Mouse (Mus musculus): ENCODE data around the gene Fam234b.
A peak's percentile ranks its signal among the peaks of the same experiment; 100 is the strongest.

Gene Fam234b

DNA sequence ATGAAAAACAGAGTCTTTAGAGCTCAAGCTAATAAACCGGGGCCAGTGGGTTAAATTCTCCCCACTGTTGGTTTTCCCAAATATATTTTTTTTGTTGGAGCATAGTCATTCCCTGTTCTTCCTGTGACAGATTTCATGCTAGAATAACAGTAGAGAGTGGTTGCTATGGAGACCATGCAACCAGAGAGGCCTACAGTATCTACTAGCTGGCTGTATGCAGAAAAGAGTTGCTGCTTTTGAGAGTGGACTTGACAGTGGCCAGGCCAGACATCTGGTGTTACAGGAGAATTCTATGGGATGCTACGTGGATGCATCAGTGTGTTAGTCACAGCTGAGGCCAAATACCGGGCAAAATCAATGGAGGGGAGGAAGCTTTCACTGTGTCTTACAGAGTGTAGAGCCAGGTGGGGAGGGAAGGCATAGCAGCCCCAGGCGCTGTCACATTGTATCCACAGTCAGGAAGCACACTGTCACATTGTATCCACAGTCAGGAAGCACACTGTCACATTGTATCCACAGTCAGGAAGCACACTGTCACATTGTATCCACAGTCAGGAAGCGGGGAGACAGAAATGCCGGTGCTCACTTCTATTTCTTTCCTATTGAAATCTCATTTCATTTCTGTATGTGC, 26.1 kb downstream of the Fam234b start:
- DNase-seq (ENCODE audit: low read depth, low spot score) = peak; percentile 22

DNA sequence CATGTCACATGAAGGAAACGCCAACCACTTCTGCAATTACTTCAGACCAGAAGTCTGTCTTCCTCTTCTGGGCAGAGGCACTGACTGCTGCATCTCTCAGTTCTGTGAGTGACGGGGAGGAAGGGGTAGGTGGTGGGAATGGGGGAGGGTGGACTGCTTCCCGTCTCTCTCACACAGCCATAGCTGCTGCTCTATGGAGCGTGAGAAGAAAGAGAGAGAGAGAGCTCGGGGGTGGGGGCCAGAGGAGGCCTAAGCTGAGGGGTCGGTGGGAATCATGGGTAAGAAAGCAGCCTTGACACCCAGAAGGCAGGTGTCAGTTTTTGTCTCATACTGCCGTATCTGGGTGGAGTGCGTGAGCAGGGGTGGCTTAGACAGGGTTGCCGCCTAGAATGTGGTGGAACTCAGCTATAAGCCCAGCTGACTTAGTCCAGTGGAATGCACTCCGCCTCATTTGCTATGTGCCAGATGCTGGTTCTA, 30.7 kb downstream of the Fam234b start:
- peak; percentile 69 for DNase-seq (ENCODE audit: low read depth, low spot score)

DNA sequence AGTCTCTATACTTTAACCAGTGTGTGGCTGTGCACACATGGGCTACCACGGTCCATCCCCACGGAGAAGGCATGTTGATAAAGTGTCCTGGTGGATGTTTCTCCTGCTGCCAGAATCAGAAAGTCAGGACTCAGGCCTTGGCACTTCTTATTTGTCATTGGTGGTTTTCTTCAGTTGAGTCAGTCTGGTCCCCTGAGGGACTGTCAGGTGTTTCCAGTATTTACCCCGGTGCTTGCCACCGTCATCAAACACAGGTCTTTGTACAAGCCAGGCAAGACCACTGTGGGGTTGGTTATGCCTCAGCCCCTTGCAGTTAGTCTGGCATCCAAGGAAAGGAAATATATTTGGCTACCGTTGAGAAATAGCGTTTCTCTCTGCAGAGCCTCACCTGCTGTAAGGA, 32.8 kb downstream of the Fam234b start:
- no peak for DNase-seq (ENCODE audit: low read depth, low spot score)

- DNase-seq (ENCODE audit: low read depth, low spot score) = no peak
Observed at GRCm38 (mm10) chr6:135232443-135233182, 34.8 kb downstream of the Fam234b start.

DNA sequence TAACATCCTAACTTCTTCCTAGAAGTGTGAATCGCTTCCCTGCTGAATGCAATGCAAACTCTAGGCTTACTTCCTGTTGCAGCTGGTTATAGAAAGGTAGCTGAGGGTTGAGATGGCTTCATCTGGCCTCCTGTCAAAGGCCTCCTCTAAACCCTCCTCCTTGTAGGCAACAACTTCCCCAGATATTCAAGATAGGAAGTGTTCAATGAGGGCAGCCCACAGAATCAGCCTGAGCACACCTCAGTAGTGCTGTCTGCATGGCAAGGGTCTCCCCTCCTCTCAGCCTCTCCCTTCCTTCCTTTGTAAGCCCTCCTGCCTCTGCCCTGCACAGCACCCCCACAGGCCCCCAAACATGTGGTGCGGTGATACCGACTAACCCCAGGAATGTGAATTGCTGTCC, 38.0 kb downstream of the Fam234b start:
- DNase-seq (ENCODE audit: low read depth, low spot score) = no peak

DNA sequence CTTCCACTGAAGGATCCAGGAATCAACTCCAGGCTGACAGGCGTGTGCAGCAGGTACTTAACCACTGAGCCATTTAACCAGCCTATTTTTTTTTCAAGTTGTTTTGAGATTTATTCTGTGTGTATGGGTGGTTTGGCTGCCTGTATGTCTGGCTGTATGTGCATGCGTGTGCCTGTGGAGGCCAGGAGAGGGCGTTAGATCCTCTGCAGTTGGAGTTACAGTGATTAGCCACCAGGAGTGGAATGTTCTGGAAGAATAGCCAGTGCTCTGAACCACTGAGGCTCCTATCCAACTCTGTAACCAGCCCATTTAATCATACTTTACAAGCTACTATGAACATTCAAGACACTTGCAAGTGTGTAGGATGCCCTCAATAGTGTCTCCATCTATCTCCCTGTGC, 38.8 kb downstream of the Fam234b start:
- DNase-seq (ENCODE audit: low read depth, low spot score) = no peak

- no peak for DNase-seq (ENCODE audit: low read depth, low spot score)
Observed at GRCm38 (mm10) chr6:135237326-135237725, 39.5 kb downstream of the Fam234b start.

DNA sequence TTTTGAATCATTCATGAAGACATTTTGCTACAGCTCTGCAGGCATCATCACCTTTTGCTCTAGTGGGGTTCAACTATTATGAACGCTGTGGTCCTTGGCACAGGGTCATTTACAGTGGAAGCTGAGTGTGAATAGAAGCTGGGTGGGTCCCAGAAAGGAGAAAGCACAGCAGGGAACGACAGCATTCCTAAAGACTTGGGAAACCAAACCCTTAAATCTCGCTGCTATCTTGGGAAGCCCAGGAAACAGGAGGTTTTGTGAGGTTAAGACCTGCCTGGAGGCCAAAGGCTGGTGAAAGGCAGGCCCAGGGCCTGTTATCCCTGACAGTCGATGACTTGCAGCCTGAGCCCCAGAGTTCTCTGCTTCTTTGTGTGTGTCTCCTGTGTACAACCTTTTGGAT, 40.4 kb downstream of the Fam234b start:
- no peak for DNase-seq (ENCODE audit: low read depth, low spot score)

DNA sequence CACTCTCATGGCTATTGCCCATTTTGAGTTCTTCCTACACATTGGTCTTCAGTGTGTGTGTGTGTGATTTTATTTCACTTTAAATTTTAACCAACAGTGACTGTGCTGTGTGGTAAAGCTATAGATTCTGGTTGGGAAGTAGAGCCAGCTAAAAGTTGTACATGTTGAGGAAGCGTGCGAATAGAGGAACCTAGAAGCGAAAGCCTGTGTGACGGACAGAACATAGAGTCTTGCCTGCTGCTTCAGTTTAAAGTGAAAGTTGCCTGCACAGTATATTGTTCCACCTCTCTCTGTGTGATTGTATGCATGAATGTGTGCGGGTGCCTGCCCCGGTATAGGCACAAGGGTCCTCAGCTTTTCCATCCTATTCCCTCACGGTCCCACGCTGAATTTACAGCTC, 42.6 kb downstream of the Fam234b start:
- DNase-seq (ENCODE audit: low read depth, low spot score) = no peak

DNA sequence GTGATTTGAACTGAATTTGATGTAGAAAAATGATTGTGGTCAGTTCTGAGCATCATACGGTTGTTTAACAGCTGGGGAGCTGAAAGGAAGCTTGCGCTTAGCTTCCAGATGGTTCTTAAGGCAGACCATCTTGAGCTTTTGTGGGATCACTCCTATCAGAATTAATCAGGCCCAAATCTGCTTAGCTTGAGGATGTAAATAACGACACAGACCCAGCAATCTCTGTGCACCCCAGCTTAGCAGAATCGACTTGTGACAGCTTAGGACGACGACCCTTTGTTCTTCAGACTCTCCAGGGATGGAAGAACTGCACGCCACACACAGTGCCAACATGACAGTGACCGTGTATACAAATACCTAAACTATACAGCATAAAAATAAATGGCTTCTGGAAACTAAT, 47.8 kb downstream of the Fam234b start:
- no peak for DNase-seq (ENCODE audit: low read depth, low spot score)

GRCm38 (mm10) chr6:135247861-135248260, 50.1 kb downstream of the Fam234b start:
- DNase-seq (ENCODE audit: low read depth, low spot score) = no peak

- DNase-seq (ENCODE audit: low read depth, low spot score) = peak; percentile 99
Observed at GRCm38 (mm10) chr6:135249846-135250531, 52.2 kb downstream of the Fam234b start.

DNA sequence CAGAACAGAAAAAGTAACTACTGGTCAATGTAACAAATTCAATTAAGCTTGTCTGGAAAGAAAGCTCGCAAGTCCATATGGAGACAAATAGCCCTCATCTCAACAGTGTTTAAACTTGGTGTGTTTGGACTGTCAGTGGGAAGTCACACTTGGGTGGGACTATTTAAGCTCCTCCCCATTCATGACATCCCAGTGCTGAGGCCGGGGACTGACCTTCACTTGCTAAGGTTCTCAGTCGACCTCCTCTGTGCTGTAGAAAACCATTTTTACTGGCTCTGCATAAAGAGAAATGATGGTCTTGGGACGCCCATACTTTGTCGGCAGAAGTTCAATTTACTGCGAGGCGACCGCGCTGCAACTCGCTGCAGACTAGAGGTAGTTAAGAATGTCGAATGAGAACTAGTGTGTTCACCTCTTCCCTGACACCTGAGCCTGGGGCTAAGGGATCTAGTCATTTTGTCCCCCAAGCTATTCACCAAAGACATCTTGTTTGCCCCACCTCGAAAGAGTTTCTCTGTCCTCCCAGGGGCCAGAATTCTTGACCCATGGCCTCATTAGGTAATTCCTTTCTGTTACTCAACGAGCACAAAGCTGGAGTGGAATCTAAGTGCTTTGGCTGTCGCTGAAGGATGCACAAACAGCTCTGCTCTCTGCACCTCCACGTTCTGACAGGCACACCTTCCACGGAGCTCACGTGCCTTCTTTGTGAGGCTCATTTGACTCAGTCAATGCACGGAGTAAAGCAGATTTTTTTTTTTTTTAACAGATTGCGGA, 53.3 kb downstream of the Fam234b start:
- no peak for DNase-seq (ENCODE audit: low read depth, low spot score)

GRCm38 (mm10) chr6:135251849-135252727, 54.3 kb downstream of the Fam234b start:
- DNase-seq (ENCODE audit: low read depth, low spot score) = no peak

GRCm38 (mm10) chr6:135252728-135253077, 54.9 kb downstream of the Fam234b start:
- DNase-seq (ENCODE audit: low read depth, low spot score) = peak; percentile 85

- DNase-seq (ENCODE audit: low read depth, low spot score) = no peak
Observed at GRCm38 (mm10) chr6:135254153-135254552, 56.4 kb downstream of the Fam234b start, which contains the start of gene Gsg1. Gene Gsg1, minus strand, starts transcription at chr6:135254351.

GRCm38 (mm10) chr6:135260435-135260834, 62.7 kb downstream of the Fam234b start:
- no peak for DNase-seq (ENCODE audit: low read depth, low spot score)

DNA sequence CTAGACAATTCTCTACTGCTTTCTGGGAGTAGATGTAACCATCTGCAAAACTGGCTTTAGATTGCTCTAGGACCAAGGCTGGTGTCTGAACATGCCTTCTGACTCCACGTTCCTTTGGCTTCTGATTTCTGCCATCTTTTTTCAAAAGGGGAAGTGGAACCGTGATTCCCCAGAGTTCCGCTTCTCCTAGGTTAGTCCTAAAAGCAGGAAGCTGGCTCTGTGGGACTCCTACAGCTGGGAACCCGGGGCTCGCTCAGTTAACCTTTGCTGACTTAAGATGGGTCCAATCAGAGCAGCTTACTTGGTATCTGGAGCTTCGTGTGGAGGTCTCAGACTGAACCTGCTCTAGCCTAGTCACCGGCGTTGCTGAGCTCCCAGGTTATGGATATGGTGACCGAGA, 63.3 kb downstream of the Fam234b start:
- DNase-seq (ENCODE audit: low read depth, low spot score) = no peak

GRCm38 (mm10) chr6:135262565-135262964, 64.8 kb downstream of the Fam234b start:
- peak; percentile 43 for DNase-seq (ENCODE audit: low read depth, low spot score)

- no peak for DNase-seq (ENCODE audit: low read depth, low spot score)
Observed at GRCm38 (mm10) chr6:135264136-135264535, 66.4 kb downstream of the Fam234b start.

DNA sequence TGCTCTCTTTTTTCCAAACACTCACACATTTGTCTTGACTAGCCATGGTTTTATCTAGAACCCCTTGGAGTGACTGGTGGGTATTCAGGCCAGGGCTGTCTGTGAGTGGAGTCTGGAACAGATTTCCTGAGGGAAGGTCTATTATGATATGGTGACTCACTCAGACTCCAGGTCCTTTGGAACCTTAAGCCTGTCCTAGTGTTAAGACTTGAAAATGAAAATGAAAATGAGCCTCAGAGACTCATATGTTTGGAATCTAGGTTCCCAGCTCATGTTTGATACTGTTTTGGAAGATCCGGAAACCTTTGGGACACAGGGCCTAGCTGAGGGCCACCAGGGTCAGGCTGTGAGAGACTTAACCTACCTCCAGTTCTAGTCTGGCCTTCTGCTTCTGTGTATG, 68.3 kb downstream of the Fam234b start:
- DNase-seq (ENCODE audit: low read depth, low spot score) = peak; percentile 69

Data from 3T3-L1 (cell line).